In the genomic region with DNA sequence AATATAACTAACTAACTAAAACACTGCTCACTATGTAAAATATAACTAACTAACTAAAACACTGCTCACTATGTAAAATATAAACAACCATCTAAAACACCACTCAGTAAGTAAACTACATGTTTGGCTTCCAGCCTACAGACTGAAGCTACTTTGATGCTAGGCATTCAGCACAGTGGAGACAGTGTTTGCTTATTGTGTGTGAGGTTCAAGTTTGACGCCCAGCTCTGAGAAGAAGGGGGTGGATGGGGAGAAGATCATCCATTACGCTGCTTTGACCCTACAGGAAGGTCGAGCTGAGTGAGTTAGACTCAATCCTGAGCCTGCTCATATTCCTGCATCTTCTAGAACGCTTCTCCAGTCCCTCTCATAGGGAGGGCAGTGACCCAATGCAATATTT, we compare ENCODE assay signal across 29 mouse cellular contexts. TPM values are rescaled to one million over a fixed set of nuclear protein-coding genes. Genes with fewer than 3 reads are reported as not detected.
DNase-seq lines count a peak whose midpoint lies in the region; ATAC-seq and TF ChIP-seq lines count a peak whose summit lies in the region.
"Had no signal": no experiment of that assay in that cellular context is flagged by ENCODE, and none has a peak within 500 bp of the region (broad histone marks: within the 10 kb centered on the region; RNA-seq: fewer than 3 reads in every experiment).

No protein-coding gene starts in this region.

- H3K36me3 ChIP-seq in hindbrain, postnatal 0 days (ENCODE audit: insufficient read depth, low read length), result no peaks in the 10 kb centered on the region
- no peaks in the 10 kb centered on the region for H3K36me3 ChIP-seq in hindbrain, embryonic 11.5 days (ENCODE audit: control insufficient read depth, insufficient read depth, low read length)
- no peaks in the 10 kb centered on the region for H3K36me3 ChIP-seq in lung, embryonic 16.5 days (ENCODE audit: control insufficient read depth, insufficient read depth, low read length)
- H3K36me3 ChIP-seq in midbrain, embryonic 10.5 days, result no peaks in the 10 kb centered on the region
- no peaks in the 10 kb centered on the region for H3K36me3 ChIP-seq in midbrain, embryonic 14.5 days (ENCODE audit: control insufficient read depth, insufficient read depth, low read length)
- H3K36me3 ChIP-seq: embryonic facial prominence, embryonic 12.5 days; embryonic facial prominence, embryonic 15.5 days; forebrain, embryonic 15.5 days; G1E; heart, embryonic 10.5 days; heart, embryonic 13.5 days; hindbrain, embryonic 12.5 days; hindbrain, embryonic 15.5 days had no signal

- H3K4me1 ChIP-seq in hindbrain, postnatal 0 days (ENCODE audit: insufficient read depth, low read length), result 0 out of 2 replicates have a peak, but pooled peaks cover 3% of the 10 kb centered on the region
- peaks cover 6% of the 10 kb centered on the region for H3K4me1 ChIP-seq in hindbrain, embryonic 11.5 days (replicated peaks; ENCODE audit: control insufficient read depth, insufficient read depth, low read length)
- no peaks in the 10 kb centered on the region for H3K4me1 ChIP-seq in lung, embryonic 16.5 days (replicated peaks; ENCODE audit: control insufficient read depth, insufficient read depth, low read length)
- peaks cover 73% of the 10 kb centered on the region for H3K4me1 ChIP-seq in midbrain, embryonic 10.5 days
- peaks cover 31% of the 10 kb centered on the region for H3K4me1 ChIP-seq in midbrain, embryonic 14.5 days (ENCODE audit: control insufficient read depth, insufficient read depth, low read length)
- H3K4me1 ChIP-seq: embryonic facial prominence, embryonic 12.5 days; embryonic facial prominence, embryonic 15.5 days had no signal

- no peak overlapping the region for H3K4me2 ChIP-seq in hindbrain, postnatal 0 days (ENCODE audit: low read depth, low read length)
- no peak overlapping the region for H3K4me2 ChIP-seq in hindbrain, embryonic 11.5 days (replicated peaks; ENCODE audit: low read depth, low read length)
- H3K4me2 ChIP-seq in lung, embryonic 16.5 days (ENCODE audit: low read depth, low read length), result no peak overlapping the region
- H3K4me2 ChIP-seq in midbrain, embryonic 14.5 days (ENCODE audit: low read length), result no peak overlapping the region
- H3K4me2 ChIP-seq: embryonic facial prominence, embryonic 12.5 days; embryonic facial prominence, embryonic 15.5 days; forebrain, embryonic 15.5 days; heart, embryonic 13.5 days; hindbrain, embryonic 12.5 days; hindbrain, embryonic 15.5 days had no signal

- no peaks in the 10 kb centered on the region for H3K27me3 ChIP-seq in hindbrain, postnatal 0 days (ENCODE audit: insufficient read depth, low read length)
- H3K27me3 ChIP-seq in hindbrain, embryonic 11.5 days (ENCODE audit: control insufficient read depth, insufficient read depth, low read length), result no peaks in the 10 kb centered on the region
- H3K27me3 ChIP-seq in lung, embryonic 16.5 days (ENCODE audit: control insufficient read depth, insufficient read depth, low read depth, low read length), result no peaks in the 10 kb centered on the region; the same call in 1 of the 2 replicates
- H3K27me3 ChIP-seq in midbrain, embryonic 10.5 days (ENCODE audit: low read depth, poor library complexity, severe bottlenecking), result peaks cover 19% of the 10 kb centered on the region
- no peaks in the 10 kb centered on the region for H3K27me3 ChIP-seq in midbrain, embryonic 14.5 days (ENCODE audit: control insufficient read depth, insufficient read depth, low read length)
- H3K27me3 ChIP-seq: CH12.LX; embryonic facial prominence, embryonic 15.5 days; forebrain, embryonic 15.5 days; Patski had no signal

- no peaks in the 10 kb centered on the region for H3K9me3 ChIP-seq in hindbrain, postnatal 0 days (ENCODE audit: low read length)
- H3K9me3 ChIP-seq in hindbrain, embryonic 11.5 days (ENCODE audit: control insufficient read depth, low read length), result no peaks in the 10 kb centered on the region
- no peaks in the 10 kb centered on the region for H3K9me3 ChIP-seq in lung, embryonic 16.5 days (ENCODE audit: control insufficient read depth, low read length)
- H3K9me3 ChIP-seq in midbrain, embryonic 10.5 days (replicated peaks), result no peaks in the 10 kb centered on the region
- no peaks in the 10 kb centered on the region for H3K9me3 ChIP-seq in midbrain, embryonic 14.5 days (ENCODE audit: control insufficient read depth, low read length)
- H3K9me3 ChIP-seq: embryonic facial prominence, embryonic 12.5 days; embryonic facial prominence, embryonic 15.5 days; forebrain, embryonic 15.5 days; G1E; heart, embryonic 10.5 days; heart, embryonic 13.5 days; hindbrain, embryonic 12.5 days; hindbrain, embryonic 15.5 days had no signal

- 37% methylated on average over 4 of the region's 4 CpGs for WGBS in hindbrain, postnatal 0 days
- 48% methylated on average over 4 of the region's 4 CpGs for WGBS in hindbrain, embryonic 11.5 days
- 19% methylated on average over 4 of the region's 4 CpGs for WGBS in lung, embryonic 16.5 days
- 66% methylated on average over 4 of the region's 4 CpGs for WGBS in midbrain, embryonic 10.5 days
- 50% methylated on average over 4 of the region's 4 CpGs for WGBS in midbrain, embryonic 14.5 days

- no peak for TF ChIP-seq POLR2A in brain, embryonic 14.5 days (IDR thresholded peaks at IDR 0.05; ENCODE audit: borderline replicate concordance, extremely low read depth, insufficient read depth, insufficient read length, poor library complexity, severe bottlenecking)

- TF ChIP-seq CTCF in hindbrain, postnatal 0 days (IDR thresholded peaks at IDR 0.05; ENCODE audit: low read depth), result no peak
- TF ChIP-seq CTCF in brain, embryonic 14.5 days (IDR thresholded peaks at IDR 0.05; ENCODE audit: borderline replicate concordance, extremely low read depth, insufficient read depth, insufficient read length), result no peak

- no peak overlapping the region for H3K9ac ChIP-seq in hindbrain, postnatal 0 days (replicated peaks; ENCODE audit: low read length)
- no peak overlapping the region for H3K9ac ChIP-seq in hindbrain, embryonic 11.5 days (ENCODE audit: low read depth, low read length)
- H3K9ac ChIP-seq in lung, embryonic 16.5 days (ENCODE audit: low read length), result no peak overlapping the region
- no peak overlapping the region for H3K9ac ChIP-seq in midbrain, embryonic 14.5 days (replicated peaks; ENCODE audit: low read length)
- H3K9ac ChIP-seq: embryonic facial prominence, embryonic 12.5 days; embryonic facial prominence, embryonic 15.5 days; forebrain, embryonic 15.5 days; heart, embryonic 13.5 days; hindbrain, embryonic 12.5 days; hindbrain, embryonic 15.5 days had no signal

- DNase-seq in hindbrain, postnatal 0 days (ENCODE audit: low spot score), result peak; percentile 24
- DNase-seq in hindbrain, embryonic 11.5 days (ENCODE audit: low spot score), result no peak
- DNase-seq in lung, postnatal 14 days, result no peak
- DNase-seq in midbrain, embryonic 10.5 days (ENCODE audit: low spot score), result no peak
- DNase-seq in midbrain, embryonic 14.5 days, result no peak
- peak; percentile 71 for DNase-seq in brain, embryonic 14.5 days (ENCODE audit: low read depth)
- DNase-seq: adrenal gland, postnatal 10 days; adrenal gland, postnatal 36 days; B cell, adult 2 months; cerebellum, adult 11 months; cerebellum, adult 2 months; cerebellum, adult 9-11 months; cerebellum, postnatal 25 days; gastrocnemius, postnatal 10 days; gastrocnemius, postnatal 36 days; heart, adult 2 months; heart, postnatal 14 days; heart, postnatal 4 days had no signal

- no peak overlapping the region for H3K4me3 ChIP-seq in hindbrain, postnatal 0 days (ENCODE audit: low read length)
- H3K4me3 ChIP-seq in hindbrain, embryonic 11.5 days (ENCODE audit: low read depth, low read length), result no peak overlapping the region
- no peak overlapping the region for H3K4me3 ChIP-seq in lung, embryonic 16.5 days (ENCODE audit: low read length)
- no peak overlapping the region for H3K4me3 ChIP-seq in midbrain, embryonic 10.5 days
- H3K4me3 ChIP-seq in midbrain, embryonic 14.5 days (replicated peaks; ENCODE audit: low read depth, low read length), result no peak overlapping the region
- H3K4me3 ChIP-seq: embryonic facial prominence, embryonic 12.5 days; embryonic facial prominence, embryonic 15.5 days; forebrain, embryonic 15.5 days; heart, adult 2 months; heart, embryonic 10.5 days; heart, embryonic 13.5 days; hindbrain, embryonic 12.5 days; hindbrain, embryonic 15.5 days had no signal

- H3K27ac ChIP-seq in hindbrain, postnatal 0 days, result no peak overlapping the region
- no peak overlapping the region for H3K27ac ChIP-seq in hindbrain, embryonic 11.5 days (ENCODE audit: low read depth, low read length)
- no peak overlapping the region for H3K27ac ChIP-seq in lung, embryonic 16.5 days (ENCODE audit: low read length)
- peak overlapping the region; percentile 78; the same call in 1 of the 2 replicates for H3K27ac ChIP-seq in midbrain, embryonic 10.5 days (replicated peaks)
- no peak overlapping the region for H3K27ac ChIP-seq in midbrain, embryonic 14.5 days (replicated peaks; ENCODE audit: low read depth, low read length)
- H3K27ac ChIP-seq: embryonic facial prominence, embryonic 12.5 days; embryonic facial prominence, embryonic 15.5 days; heart, adult 2 months; heart, embryonic 10.5 days; heart, embryonic 13.5 days; hindbrain, embryonic 12.5 days; hindbrain, embryonic 15.5 days had no signal

- no peak for ATAC-seq in hindbrain, postnatal 0 days
- ATAC-seq in hindbrain, embryonic 11.5 days (ENCODE audit: low FRiP score), result no peak
- ATAC-seq in lung, embryonic 16.5 days (ENCODE audit: low read depth), result peak; percentile 65; the same call in 1 of the 2 replicates
- no peak for ATAC-seq in midbrain, embryonic 14.5 days (ENCODE audit: low FRiP score, low TSS enrichment)
- ATAC-seq: forebrain, embryonic 15.5 days; Patski had no signal

RNA-seq across cellular contexts. Expression of a gene that starts 4.1 kb away (rescaled TPM):
- total RNA-seq in hindbrain, postnatal 0 days (2014; rRNA removed), result 38.9 and 39.6 TPM in 2 replicates
- polyA plus RNA-seq in hindbrain, postnatal 0 days (2015; fragmentation: Nextera tagmentation; extraction: Ambion mirVana), result 43.0 and 43.9 TPM in 2 replicates
- polyA plus RNA-seq in hindbrain, embryonic 11.5 days (2014; fragmentation: Nextera tagmentation; extraction: Ambion mirVana), result 59.7 and 61.1 TPM in 2 replicates
- polyA plus RNA-seq in lung, embryonic 16.5 days (2015; fragmentation: Nextera tagmentation; extraction: Ambion mirVana), result 20.8 and 23.7 TPM in 2 replicates
- polyA plus RNA-seq in midbrain, embryonic 10.5 days (2016; fragmentation: Nextera tagmentation; extraction: Ambion mirVana), result 39.0 and 48.4 TPM in 2 replicates
- 79.6 and 111 TPM in 2 replicates for polyA plus RNA-seq in midbrain, embryonic 14.5 days (2014; fragmentation: Nextera tagmentation; extraction: Ambion mirVana)
- polyA plus RNA-seq in brain, embryonic 14.5 days (2012; rRNA removed), result 86.1 and 86.6 TPM in 2 replicates

Comparison
In these comparisons a context has a peak if more than half of its experiments do, and no peak if none do; other contexts are left out.
1. DNase-seq: peak in hindbrain, postnatal 0 days (single experiment) and brain, embryonic 14.5 days (single experiment); none in hindbrain, embryonic 11.5 days (single experiment), lung, postnatal 14 days (single experiment), midbrain, embryonic 10.5 days (single experiment) and midbrain, embryonic 14.5 days (single experiment).